Mouse (Mus musculus) liver, embryonic 14.5 days (tissue): Measurements from ENCODE around the gene Gm7233. TPM values are rescaled to one million over a fixed set of nuclear protein-coding genes. Genes with fewer than 3 reads are reported as not detected.
"Not testable (repeated sequence)": the region's sequence is repeated elsewhere in the genome, so short reads cannot be mapped to it uniquely, and the experiment has no call there.

ENCODE experiments used
- ATAC-seq: fragments of 200-750 bp; cut with Nextera tagmentation; 2 replicates; pipeline ENCODE4 v1.8.0; 2017; ENCODE audit warnings: moderate number of reproducible peaks, mild to moderate bottlenecking, moderate library complexity; ENCODE audit not compliant: insufficient read depth
- DNase-seq, 3 experiments: peaks; one replicate each; pipeline ENCODE4 v3.0.0-alpha.2; 2012 to 2013; ENCODE audit warnings: low read depth in 3 of 3, low spot score in 3 of 3
- H3K27ac ChIP-seq: fragments of 300-500 bp; sonication (generic); 2 replicates; pipeline ENCODE4 v1.5.1; 2014; ENCODE audit warnings: moderate library complexity, mild to moderate bottlenecking, control low read depth, inconsistent platforms
- H3K27me3 ChIP-seq: fragments of 300-500 bp; sonication (generic); 2 replicates; pipeline ENCODE4 v1.6.1; 2014; ENCODE audit warnings: mild to moderate bottlenecking, low read length, moderate library complexity; ENCODE audit not compliant: control insufficient read depth, insufficient read depth
- H3K36me3 ChIP-seq: fragments of 300-500 bp; sonication (generic); replicated peaks from 2 replicates; pipeline ENCODE4 v1.6.1; 2014; ENCODE audit warnings: low read depth; ENCODE audit not compliant: control insufficient read depth, insufficient read depth
- H3K4me1 ChIP-seq, 2 experiments: fragments of 200-500 bp in 1 of 2; fragments of 300-500 bp in 1 of 2; sonication (generic) in 1 of 2; replicated peaks; 2 replicates each; pipeline ENCODE4 v1.6.1; 2012 to 2014; ENCODE audit warnings: antibody characterized with exemption in 1 of 2, inconsistent platforms in 1 of 2, low read length in 1 of 2; ENCODE audit not compliant: control insufficient read depth in 2 of 2, insufficient read depth in 2 of 2
- H3K4me2 ChIP-seq: fragments of 300-500 bp; sonication (generic); 2 replicates; pipeline ENCODE4 v1.6.1; 2014; ENCODE audit warnings: low read depth, mild to moderate bottlenecking, control low read depth, moderate library complexity
- H3K4me3 ChIP-seq, 2 experiments: fragments of 200-500 bp in 1 of 2; fragments of 300-500 bp in 1 of 2; sonication (generic) in 1 of 2; 2 replicates each; pipeline ENCODE4 v1.5.1; 2012 to 2014; ENCODE audit warnings: low read depth in 2 of 2, low read length in 2 of 2, mild to moderate bottlenecking in 2 of 2, control low read depth in 1 of 2, inconsistent platforms in 1 of 2, moderate library complexity in 1 of 2; ENCODE audit not compliant: insufficient read depth in 1 of 2
- H3K9ac ChIP-seq: fragments of 300-500 bp; sonication (generic); replicated peaks from 2 replicates; pipeline ENCODE4 v1.6.1; 2014; ENCODE audit warnings: mild to moderate bottlenecking, control low read depth, moderate library complexity
- H3K9me3 ChIP-seq: fragments of 300-500 bp; sonication (generic); 2 replicates; pipeline ENCODE4 v1.6.1; 2016; ENCODE audit warnings: low read length, mixed read lengths; ENCODE audit not compliant: control insufficient read depth
- WGBS: fragments of 180-500 bp; shearing (Covaris S2); extraction: QIAGEN DNeasy Blood & Tissue Kit; methylation state at CpG from one replicate; pipeline ENCODE4 v1.1.7; 2014; ENCODE audit not compliant: insufficient replicate concordance; 5-methylcytosine and 5-hydroxymethylcytosine counted together
- polyA plus RNA-seq, 2 experiments: library from polyadenylated mRNA; depleted of rRNA in 1 of 2; stranded (reverse) in 1 of 2; unstranded in 1 of 2; fragments of >200 nt; fragmentation: Nextera tagmentation in 1 of 2; extraction: Ambion mirVana in 1 of 2; gene quantifications; 2 replicates each; pipeline versions ENCODE4 v1.2.1 to v1.2.3; 2012 to 2014

Gene Gm7233
- polyA plus RNA-seq (2012; rRNA removed) (not detected in 2 replicates), polyA plus RNA-seq (2014; fragmentation: Nextera tagmentation; extraction: Ambion mirVana) (not detected in 2 replicates)

- H3K9me3 ChIP-seq, H3K4me1 ChIP-seq, DNase-seq, ATAC-seq, H3K9ac ChIP-seq, H3K4me3 ChIP-seq, H3K27ac ChIP-seq, H3K4me2 ChIP-seq, H3K27me3 ChIP-seq, H3K36me3 ChIP-seq: not testable (repeated sequence)
- WGBS, result 63% methylated on average over 4 of the region's 5 CpGs
Observed at GRCm38 (mm10) chr14:43179567-43179966, at the start of gene Gm7233. Gm7233 (plus strand) TSS chr14:43179867.

GRCm38 (mm10) chr14:43167189-43167588 lies 12.5 kb upstream of the Gm7233 start:
- DNase-seq, result not testable (repeated sequence)
- 47% methylated on average over 3 of the region's 4 CpGs for WGBS

GRCm38 (mm10) chr14:43167942-43168341 lies 11.7 kb upstream of the Gm7233 start:
- ATAC-seq, H3K4me1 ChIP-seq, H3K27me3 ChIP-seq, H3K4me3 ChIP-seq, H3K9ac ChIP-seq, H3K27ac ChIP-seq, H3K9me3 ChIP-seq, H3K36me3 ChIP-seq, DNase-seq, H3K4me2 ChIP-seq: not testable (repeated sequence)
- no CpG with 5 or more reads among the region's 10 CpGs for WGBS

More at GRCm38 (mm10) chr14:43167189-43167588, 12.5 kb upstream of the Gm7233 start:
- H3K36me3 ChIP-seq, H3K9ac ChIP-seq, H3K4me1 ChIP-seq, H3K4me3 ChIP-seq, H3K4me2 ChIP-seq, H3K9me3 ChIP-seq, ATAC-seq, H3K27ac ChIP-seq, H3K27me3 ChIP-seq: not testable (repeated sequence)

GRCm38 (mm10) chr14:43168573-43169170 lies 11.0 kb upstream of the Gm7233 start:
- not testable (repeated sequence) for H3K27me3 ChIP-seq, H3K4me1 ChIP-seq, H3K9me3 ChIP-seq, H3K4me3 ChIP-seq, DNase-seq, H3K4me2 ChIP-seq, H3K27ac ChIP-seq, H3K9ac ChIP-seq, H3K36me3 ChIP-seq, ATAC-seq
- 17% methylated on average over 1 of the region's 10 CpGs for WGBS

- H3K27me3 ChIP-seq, ATAC-seq, H3K4me3 ChIP-seq, H3K36me3 ChIP-seq, H3K27ac ChIP-seq, DNase-seq, H3K4me2 ChIP-seq, H3K4me1 ChIP-seq, H3K9me3 ChIP-seq, H3K9ac ChIP-seq: not testable (repeated sequence)
- WGBS, result 74% methylated on average over 3 of the region's 4 CpGs
Observed at GRCm38 (mm10) chr14:43235204-43235603, 55.5 kb downstream of the Gm7233 start, which contains the start of gene Gm8122. Gm8122 (minus strand) TSS chr14:43235304.

Other genes starting within 250 kb of the Gm7233 start
- gene Gm8082, start 186.2 kb upstream of the Gm7233 start, polyA plus RNA-seq (2012; rRNA removed), result not detected in 2 replicates
- not detected in 2 replicates for gene Gm8082, start 186.2 kb upstream of the Gm7233 start, polyA plus RNA-seq (2014; fragmentation: Nextera tagmentation; extraction: Ambion mirVana)
- not detected in 2 replicates for gene Gm10376, start 164.2 kb upstream of the Gm7233 start, polyA plus RNA-seq (2012; rRNA removed)
- not detected in 2 replicates for gene Gm10376, start 164.2 kb upstream of the Gm7233 start, polyA plus RNA-seq (2014; fragmentation: Nextera tagmentation; extraction: Ambion mirVana)
- gene Gm8094, start 103.2 kb upstream of the Gm7233 start, polyA plus RNA-seq (2012; rRNA removed), result not detected in 2 replicates
- gene Gm8094, start 103.2 kb upstream of the Gm7233 start, polyA plus RNA-seq (2014; fragmentation: Nextera tagmentation; extraction: Ambion mirVana), result not detected in 2 replicates
- gene Gm8104, start 79.3 kb upstream of the Gm7233 start, polyA plus RNA-seq (2012; rRNA removed), result not detected in 2 replicates
- not detected in 2 replicates for gene Gm8104, start 79.3 kb upstream of the Gm7233 start, polyA plus RNA-seq (2014; fragmentation: Nextera tagmentation; extraction: Ambion mirVana)
- gene Gm8122, start 55.4 kb downstream of the Gm7233 start, polyA plus RNA-seq (2012; rRNA removed), result not detected in 2 replicates
- not detected in 2 replicates for gene Gm8122, start 55.4 kb downstream of the Gm7233 start, polyA plus RNA-seq (2014; fragmentation: Nextera tagmentation; extraction: Ambion mirVana)
- not detected in 2 replicates for gene Gm8126, start 78.8 kb downstream of the Gm7233 start, polyA plus RNA-seq (2012; rRNA removed)
- gene Gm8126, start 78.8 kb downstream of the Gm7233 start, polyA plus RNA-seq (2014; fragmentation: Nextera tagmentation; extraction: Ambion mirVana), result not detected in 2 replicates
- not detected in 2 replicates for gene Gm9732, start 95.2 kb downstream of the Gm7233 start, polyA plus RNA-seq (2012; rRNA removed)
- not detected in 2 replicates for gene Gm9732, start 95.2 kb downstream of the Gm7233 start, polyA plus RNA-seq (2014; fragmentation: Nextera tagmentation; extraction: Ambion mirVana)
- gene Gm8127, start 114.0 kb downstream of the Gm7233 start, polyA plus RNA-seq (2012; rRNA removed), result not detected in 2 replicates
- gene Gm8127, start 114.0 kb downstream of the Gm7233 start, polyA plus RNA-seq (2014; fragmentation: Nextera tagmentation; extraction: Ambion mirVana), result not detected in 2 replicates
- gene 1700001F09Rik, start 167.9 kb downstream of the Gm7233 start, polyA plus RNA-seq (2012; rRNA removed), result not detected in 2 replicates
- gene 1700001F09Rik, start 167.9 kb downstream of the Gm7233 start, polyA plus RNA-seq (2014; fragmentation: Nextera tagmentation; extraction: Ambion mirVana), result not detected in 2 replicates
- gene Gm8138, start 236.5 kb downstream of the Gm7233 start, polyA plus RNA-seq (2012; rRNA removed), result not detected in 2 replicates
- gene Gm8138, start 236.5 kb downstream of the Gm7233 start, polyA plus RNA-seq (2014; fragmentation: Nextera tagmentation; extraction: Ambion mirVana), result not detected in 2 replicates